Mouse (Mus musculus) thymus, postnatal 4 days (tissue): ENCODE measurements at regions not wholly inside any gene's neighbourhood (a gene's known extent, or its start where the extent isn't known, plus 50 kb on each side); places are given as distances from the start of the nearest gene placed in this dataset.

Experiments used
- DNase-seq: peaks from one replicate; pipeline ENCODE4 v3.0.0; 2021

- peak; percentile 1 for DNase-seq
Measured at GRCm38 (mm10) chrY:43923126-43923525, 341.1 kb downstream of the Gm21739 start.
